ENCODE assay signal across 7 mouse cellular contexts in genomic region chrX:96130663-96131062, GRCm38 (mm10). TPM values are rescaled to one million over a fixed set of nuclear protein-coding genes. Genes with fewer than 3 reads are reported as not detected.
DNase-seq lines count a peak whose midpoint lies in the region; ATAC-seq lines count a peak whose summit lies in the region.

No protein-coding gene starts in this region.

- H3K36me3 ChIP-seq in hindbrain, embryonic 14.5 days (replicated peaks; ENCODE audit: control insufficient read depth, insufficient read depth), result no peaks in the 10 kb centered on the region

- peak; percentile 58 for DNase-seq in ES-CJ7 (ENCODE audit: low read depth, low spot score)
- peak; percentile 11 for DNase-seq in brain, adult 2 months (ENCODE audit: low read depth, low spot score)
- peak; percentile 35 for DNase-seq in kidney, postnatal 10 days
- no peak for DNase-seq in hindbrain, embryonic 14.5 days (ENCODE audit: low spot score)
- no peak for DNase-seq in layer of hippocampus, postnatal 14 days (ENCODE audit: low spot score in 2 of 2)
- no peak for DNase-seq in right cerebral cortex, postnatal 14 days

- 0 out of 2 replicates have a peak, but pooled peaks cover 4% of the 10 kb centered on the region for H3K27me3 ChIP-seq in hindbrain, embryonic 14.5 days (ENCODE audit: control insufficient read depth, insufficient read depth, low read length)

- no peak overlapping the region for H3K4me3 ChIP-seq in hindbrain, embryonic 14.5 days (replicated peaks; ENCODE audit: low read length)

- WGBS in hindbrain, embryonic 14.5 days, result 72% methylated on average over 6 of the region's 6 CpGs

- H3K9me3 ChIP-seq in hindbrain, embryonic 14.5 days (ENCODE audit: control insufficient read depth, low read length), result no peaks in the 10 kb centered on the region

- H3K9ac ChIP-seq in hindbrain, embryonic 14.5 days, result no peak overlapping the region

- H3K4me1 ChIP-seq in hindbrain, embryonic 14.5 days (replicated peaks; ENCODE audit: control insufficient read depth, insufficient read depth, low read length), result no peaks in the 10 kb centered on the region

- no peak overlapping the region for H3K4me2 ChIP-seq in hindbrain, embryonic 14.5 days (replicated peaks)

- ATAC-seq in monocyte, adult 5-6 weeks (replicated peaks; ENCODE audit: insufficient number of reproducible peaks, low FRiP score, low TSS enrichment, poor library complexity, severe bottlenecking), result peak; percentile 74
- ATAC-seq in hindbrain, embryonic 14.5 days (ENCODE audit: low FRiP score), result no peak

- H3K27ac ChIP-seq in hindbrain, embryonic 14.5 days, result no peak overlapping the region

RNA-seq across cellular contexts. Expression of gene Msn, which starts 34.8 kb away (rescaled TPM):
- 552 to 879 TPM (median 675 TPM) in 3 replicates for total RNA-seq in monocyte, adult 5-6 weeks (2017)
- 42.1 and 49.5 TPM in 2 replicates for polyA plus RNA-seq in hindbrain, embryonic 14.5 days (2014; fragmentation: Nextera tagmentation; extraction: Ambion mirVana)
- 10 to 100 TPM; 22.8 to 24.6 TPM for total RNA-seq in layer of hippocampus, postnatal 14 days (2021)

Comparison
In these comparisons a context has a peak if more than half of its experiments do, and no peak if none do; other contexts are left out.
1. DNase-seq: peak in ES-CJ7 (single experiment), brain, adult 2 months (single experiment) and kidney, postnatal 10 days (single experiment); none in hindbrain, embryonic 14.5 days (single experiment), layer of hippocampus, postnatal 14 days (0 of 2) and right cerebral cortex, postnatal 14 days (single experiment).
2. RNA of gene Msn, which starts 34.8 kb away (total RNA-seq): 552 to 879 TPM in monocyte, adult 5-6 weeks; 22.8 to 24.6 TPM in layer of hippocampus, postnatal 14 days; every median in the first group is over 10 times any median in the second.